23 mouse cellular contexts compared by ENCODE assay signal in the genomic region with DNA sequence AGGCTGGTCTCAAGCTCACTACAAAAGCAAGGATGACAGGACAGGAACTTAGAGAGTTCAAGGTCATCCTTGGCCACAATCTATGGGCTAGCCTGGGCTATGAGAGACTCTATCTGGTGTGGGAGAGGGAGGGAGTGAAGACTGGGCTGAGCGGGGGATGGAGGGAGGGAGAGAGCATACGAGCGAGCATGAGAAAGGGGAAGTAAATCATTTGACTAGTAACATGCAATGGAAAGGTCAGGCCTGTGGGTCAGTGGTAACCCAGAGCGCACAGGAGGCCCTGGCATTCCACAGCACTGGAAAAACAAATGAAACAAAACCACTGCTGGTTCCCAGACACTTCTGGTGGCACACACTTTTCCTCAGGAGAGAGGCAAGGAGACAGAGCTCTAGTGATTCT. TPM values are rescaled to one million over a fixed set of nuclear protein-coding genes. Genes with fewer than 3 reads are reported as not detected.
A peak's percentile ranks its signal among the peaks of the same experiment; 100 is the strongest.
DNase-seq lines count a peak whose midpoint lies in the region; ATAC-seq and TF ChIP-seq lines count a peak whose summit lies in the region.
"Had no signal": no experiment of that assay in that cellular context is flagged by ENCODE, and none has a peak within 500 bp of the region (broad histone marks: within the 10 kb centered on the region; RNA-seq: fewer than 3 reads in every experiment).

No protein-coding gene starts in this region.

- H3K27ac ChIP-seq in midbrain, embryonic 10.5 days (replicated peaks) = no peak overlapping the region
- no peak overlapping the region for H3K27ac ChIP-seq in midbrain, embryonic 16.5 days (ENCODE audit: low read length)
- H3K27ac ChIP-seq in MEL (ENCODE audit: control insufficient read depth, low read depth, low read length) = no peak overlapping the region
- no peak overlapping the region for H3K27ac ChIP-seq in embryonic facial prominence, embryonic 10.5 days (replicated peaks)
- H3K27ac ChIP-seq: forebrain, embryonic 10.5 days; gastrocnemius, adult 2 months; limb, embryonic 10.5 days; neural tube, embryonic 12.5 days had no signal

- no peaks in the 10 kb centered on the region for H3K9me3 ChIP-seq in midbrain, embryonic 10.5 days (replicated peaks)
- no peaks in the 10 kb centered on the region for H3K9me3 ChIP-seq in midbrain, embryonic 16.5 days (replicated peaks; ENCODE audit: control insufficient read depth, low read length, poor library complexity, severe bottlenecking)
- no peaks in the 10 kb centered on the region for H3K9me3 ChIP-seq in MEL (replicated peaks; ENCODE audit: insufficient read depth, low read length)
- H3K9me3 ChIP-seq in embryonic facial prominence, embryonic 10.5 days = no peaks in the 10 kb centered on the region
- H3K9me3 ChIP-seq: forebrain, embryonic 10.5 days; limb, embryonic 10.5 days; neural tube, embryonic 12.5 days had no signal

- H3K4me2 ChIP-seq in midbrain, embryonic 16.5 days (ENCODE audit: low read length) = no peak overlapping the region
- H3K4me2 ChIP-seq: neural tube, embryonic 12.5 days had no signal

- no peaks in the 10 kb centered on the region for H3K79me2 ChIP-seq in MEL (ENCODE audit: control insufficient read depth, insufficient read depth, low read length, poor library complexity)

- no peak for TF ChIP-seq RAD21 in MEL (IDR thresholded peaks at IDR 0.05; ENCODE audit: low read depth, low read length)

- DNase-seq in midbrain, embryonic 10.5 days (ENCODE audit: low spot score) = peak; percentile 17
- peak; percentile 32 for DNase-seq in MEL (ENCODE audit: low read depth, low spot score)
- peak; percentile 22 for DNase-seq in embryonic facial prominence, embryonic 10.5 days (ENCODE audit: low spot score)
- DNase-seq in heart, postnatal 14 days = no peak
- DNase-seq in right cerebral cortex, postnatal 25 days = no peak
- no peak for DNase-seq in spleen, adult 18-20 months
- DNase-seq: cerebellum, adult 9-10 months; gastrocnemius, adult 2 months; heart, adult 18-20 months; kidney, adult 18-20 months; kidney, postnatal 25 days; lung, adult 2 months; thymus, postnatal 4 days had no signal

- TF ChIP-seq CTCF in MEL (IDR thresholded peaks at IDR 0.05 in 2 of 3, conservative IDR thresholded peaks at IDR 0.05 in 1 of 3; ENCODE audit: control insufficient read depth in 1 of 3, insufficient read depth in 1 of 3, low read depth in 2 of 3, low read length in 3 of 3, poor library complexity in 1 of 3, severe bottlenecking in 1 of 3) = no peak

- H3K4me3 ChIP-seq in midbrain, embryonic 10.5 days = no peak overlapping the region
- H3K4me3 ChIP-seq in midbrain, embryonic 16.5 days (ENCODE audit: low read depth, low read length) = no peak overlapping the region
- H3K4me3 ChIP-seq in MEL (ENCODE audit: control insufficient read depth in 1 of 2, insufficient read depth in 1 of 2, low read depth in 2 of 2, low read length in 2 of 2) = no peak overlapping the region
- no peak overlapping the region for H3K4me3 ChIP-seq in embryonic facial prominence, embryonic 10.5 days
- H3K4me3 ChIP-seq: forebrain, embryonic 10.5 days; gastrocnemius, adult 2 months; limb, embryonic 10.5 days; neural tube, embryonic 12.5 days had no signal

- H3K9ac ChIP-seq in midbrain, embryonic 16.5 days (ENCODE audit: low read depth, low read length) = no peak overlapping the region
- H3K9ac ChIP-seq in MEL (ENCODE audit: control insufficient read depth, low read depth, low read length, poor library complexity, severe bottlenecking) = no peak overlapping the region
- H3K9ac ChIP-seq: neural tube, embryonic 12.5 days had no signal

- 84% methylated on average over 4 of the region's 4 CpGs for WGBS in midbrain, embryonic 10.5 days
- 78% methylated on average over 4 of the region's 4 CpGs for WGBS in midbrain, embryonic 16.5 days
- 55% methylated on average over 4 of the region's 4 CpGs for WGBS in embryonic facial prominence, embryonic 10.5 days

- TF ChIP-seq POLR2A in MEL (IDR thresholded peaks at IDR 0.05; ENCODE audit: control insufficient read depth in 1 of 2, insufficient read depth in 1 of 2, low read depth in 1 of 2, low read length in 2 of 2, poor library complexity in 1 of 2) = no peak

- peaks cover 10% of the 10 kb centered on the region for H3K36me3 ChIP-seq in midbrain, embryonic 10.5 days
- peaks cover 3% of the 10 kb centered on the region; the same call in 1 of the 2 replicates for H3K36me3 ChIP-seq in midbrain, embryonic 16.5 days (ENCODE audit: control insufficient read depth, insufficient read depth, low read length)
- no peaks in the 10 kb centered on the region; a peak in 2 of 4 replicates for H3K36me3 ChIP-seq in MEL (ENCODE audit: control insufficient read depth in 1 of 2, insufficient read depth in 2 of 2, low read length in 2 of 2)
- peaks cover 11% of the 10 kb centered on the region for H3K36me3 ChIP-seq in embryonic facial prominence, embryonic 10.5 days (replicated peaks)
- H3K36me3 ChIP-seq: limb, embryonic 10.5 days had no signal

- no peak for ATAC-seq in midbrain, embryonic 16.5 days
- ATAC-seq in monocyte, adult 5-6 weeks (replicated peaks; ENCODE audit: insufficient number of reproducible peaks, low FRiP score, low TSS enrichment, poor library complexity, severe bottlenecking) = peak; percentile 88
- ATAC-seq: CD4-positive, CD25-positive, alpha-beta regulatory T cell, adult 4 months had no signal

- no peak for TF ChIP-seq EP300 in MEL (IDR thresholded peaks at IDR 0.05; ENCODE audit: low read depth in 1 of 2, low read length in 2 of 2)

- no peaks in the 10 kb centered on the region for H3K4me1 ChIP-seq in midbrain, embryonic 10.5 days
- H3K4me1 ChIP-seq in midbrain, embryonic 16.5 days (ENCODE audit: control insufficient read depth, insufficient read depth, low read length) = no peaks in the 10 kb centered on the region
- peaks cover 0 to 5% of the 10 kb centered on the region in 2 experiments; a peak in 2 of 4 replicates for H3K4me1 ChIP-seq in MEL (ENCODE audit: control insufficient read depth in 1 of 2, insufficient read depth in 2 of 2, low read length in 2 of 2)
- peaks cover 4% of the 10 kb centered on the region; the same call in 1 of the 2 replicates for H3K4me1 ChIP-seq in embryonic facial prominence, embryonic 10.5 days
- H3K4me1 ChIP-seq: forebrain, embryonic 10.5 days; limb, embryonic 10.5 days; neural tube, embryonic 12.5 days had no signal

- intact Hi-C loops in heart, postnatal 14 days (cut with DNase I) = no loop called here

- no peaks in the 10 kb centered on the region for H3K27me3 ChIP-seq in midbrain, embryonic 10.5 days (ENCODE audit: low read depth, poor library complexity, severe bottlenecking)
- H3K27me3 ChIP-seq in midbrain, embryonic 16.5 days (ENCODE audit: control insufficient read depth, insufficient read depth, low read depth, low read length) = no peaks in the 10 kb centered on the region
- no peaks in the 10 kb centered on the region for H3K27me3 ChIP-seq in MEL (ENCODE audit: control insufficient read depth in 1 of 2, insufficient read depth in 2 of 2, low read length in 2 of 2)
- no peaks in the 10 kb centered on the region for H3K27me3 ChIP-seq in embryonic facial prominence, embryonic 10.5 days (replicated peaks; ENCODE audit: low read depth, poor library complexity, severe bottlenecking)
- H3K27me3 ChIP-seq: neural tube, embryonic 12.5 days had no signal

TF ChIP-seq in MEL, 35 proteins besides CTCF, POLR2A, EP300 and RAD21:
- no peak for TF ChIP-seq NELFE (IDR thresholded peaks at IDR 0.05; ENCODE audit: low read depth, low read length)
- no peak for TF ChIP-seq POLR2AphosphoS5 (IDR thresholded peaks at IDR 0.05; ENCODE audit: borderline replicate concordance, low read depth, low read length)
TF ChIP-seq in MEL: peak in this region for 0.

RNA-seq across cellular contexts. Expression of gene Gm1123, which starts 37.0 kb away (rescaled TPM):
- polyA plus RNA-seq in midbrain, embryonic 10.5 days (2016; fragmentation: Nextera tagmentation; extraction: Ambion mirVana) = 0.09 TPM in 1 of 2 replicates, not detected in the other
- polyA plus RNA-seq in midbrain, embryonic 16.5 days (2015; fragmentation: Nextera tagmentation; extraction: Ambion mirVana) = 0.19 TPM in 1 of 2 replicates, not detected in the other
- not detected in 2 replicates for total RNA-seq in MEL (2012; rRNA removed)
- not detected for polyA plus RNA-seq in MEL (2012; ENCODE audit: insufficient read depth in 1 of 2, insufficient read length in 2 of 2, low read depth in 1 of 2, low replicate concordance in 2 of 2, missing spikeins in 1 of 2)
- polyA plus RNA-seq in embryonic facial prominence, embryonic 10.5 days (2016; fragmentation: Nextera tagmentation; extraction: Ambion mirVana) = not detected in 2 replicates
- total RNA-seq in monocyte, adult 5-6 weeks (2017) = not detected in 3 replicates
- total RNA-seq in heart, postnatal 14 days (2021) = not detected
- total RNA-seq: gastrocnemius, adult 2 months; left cerebral cortex, adult 18-20 months; liver, adult 2 months had no signal
- polyA plus RNA-seq: cortical plate, adult 2 months; forebrain, embryonic 10.5 days; hindbrain, embryonic 11.5 days; limb, embryonic 10.5 days; liver, adult 2 months; lung, adult 2 months; neural tube, embryonic 12.5 days had no signal

Comparison
In these comparisons a context has a peak if more than half of its experiments do, and no peak if none do; other contexts are left out.
1. DNase-seq: peak in midbrain, embryonic 10.5 days (single experiment), MEL (single experiment) and embryonic facial prominence, embryonic 10.5 days (single experiment); none in heart, postnatal 14 days (0 of 2), right cerebral cortex, postnatal 25 days (single experiment) and spleen, adult 18-20 months (0 of 2).